Mouse (Mus musculus): Measurements from ENCODE around the gene Cnrip1.

- no peak for TF ChIP-seq CTCF (IDR thresholded peaks at IDR 0.05; ENCODE audit: low read depth)
- no peak for TF ChIP-seq EP300 (IDR thresholded peaks at IDR 0.05; ENCODE audit: low read depth)
Measured at GRCm38 (mm10) chr11:17082086-17082485, 30.7 kb downstream of the Cnrip1 start.

Data from liver, postnatal 0 days (tissue).